Mouse (Mus musculus): ENCODE results near the gene Kcmf1.

DNA sequence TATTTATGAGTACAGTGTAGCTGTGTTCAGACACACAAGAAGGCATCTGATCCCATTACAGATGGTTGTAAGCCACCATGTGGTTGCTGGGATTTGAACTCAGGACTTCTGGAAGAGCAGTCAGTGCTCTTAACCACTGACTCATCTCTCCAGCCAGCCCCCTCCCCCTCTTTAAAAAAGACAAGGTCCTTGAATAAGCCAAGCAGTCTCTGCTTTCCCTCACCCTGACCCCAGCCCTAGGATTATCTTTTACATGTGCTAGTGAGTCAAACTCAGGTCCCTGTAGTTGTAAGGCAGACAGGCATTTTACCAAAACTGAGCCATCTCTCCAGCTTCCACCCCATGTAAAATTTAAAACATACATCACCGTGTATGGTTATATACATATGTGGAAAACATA, 32.0 kb downstream of the Kcmf1 start:
- no peak for TF ChIP-seq CTCF (IDR thresholded peaks at IDR 0.05; ENCODE audit: low read depth)
- no peak for TF ChIP-seq EP300 (IDR thresholded peaks at IDR 0.05; ENCODE audit: low read depth)

Data from liver, embryonic 14.5 days (tissue).